Mouse (Mus musculus) stomach, postnatal 0 days (tissue): ENCODE measurements around the gene Sash1. TPM values are rescaled to one million over a fixed set of nuclear protein-coding genes. Genes with fewer than 3 reads are reported as not detected.

Experiments used
- ATAC-seq: fragments of 200-750 bp; cut with Nextera tagmentation; 2 replicates; pipeline ENCODE4 v1.8.0; 2017; ENCODE audit not compliant: low FRiP score, low TSS enrichment
- DNase-seq: peaks from one replicate; pipeline ENCODE4 v3.0.0-alpha.2; 2016; ENCODE audit warnings: low spot score
- H3K27ac ChIP-seq: fragments of 300-500 bp; sonication (generic); replicated peaks from 2 replicates; pipeline ENCODE4 v1.5.1; 2014; ENCODE audit warnings: mild to moderate bottlenecking, control low read depth
- H3K27me3 ChIP-seq: fragments of 300-500 bp; sonication (generic); 2 replicates; pipeline ENCODE4 v1.6.1; 2014; ENCODE audit warnings: low read length; ENCODE audit not compliant: control insufficient read depth, insufficient read depth
- H3K36me3 ChIP-seq: fragments of 300-500 bp; sonication (generic); 2 replicates; pipeline ENCODE4 v1.6.1; 2014; ENCODE audit warnings: low read length, mixed read lengths; ENCODE audit not compliant: control insufficient read depth, insufficient read depth
- H3K4me1 ChIP-seq: fragments of 300-500 bp; sonication (generic); replicated peaks from 2 replicates; pipeline ENCODE4 v1.6.1; 2014; ENCODE audit warnings: antibody characterized with exemption; ENCODE audit not compliant: control insufficient read depth, insufficient read depth
- H3K4me2 ChIP-seq: fragments of 300-500 bp; sonication (generic); replicated peaks from 2 replicates; pipeline ENCODE4 v1.6.1; 2014; ENCODE audit warnings: low read depth, mild to moderate bottlenecking, control low read depth, moderate library complexity
- H3K4me3 ChIP-seq: fragments of 300-500 bp; sonication (generic); 2 replicates; pipeline ENCODE4 v1.5.1; 2014; ENCODE audit warnings: low read depth, low read length, control low read depth
- H3K9ac ChIP-seq: fragments of 300-500 bp; sonication (generic); 2 replicates; pipeline ENCODE4 v1.6.1; 2014; ENCODE audit warnings: mild to moderate bottlenecking, low read length, control low read depth, mixed read lengths
- H3K9me3 ChIP-seq: fragments of 300-500 bp; sonication (generic); 2 replicates; pipeline ENCODE4 v1.6.1; 2016; ENCODE audit warnings: low read length; ENCODE audit not compliant: control insufficient read depth
- CTCF ChIP-seq: IDR thresholded peaks from 2 replicates; pipeline ENCODE4 v1.5.1; 2016; ENCODE audit warnings: antibody characterized with exemption, low read depth, mild to moderate bottlenecking, moderate library complexity
- EP300 ChIP-seq: optimal IDR thresholded peaks from 2 replicates; pipeline ENCODE3; 2016; ENCODE audit warnings: antibody characterized with exemption
- WGBS: fragments of 180-500 bp; shearing (Covaris S2); extraction: QIAGEN DNeasy Blood & Tissue Kit; methylation state at CpG from one replicate; pipeline ENCODE4 v1.1.7; 2014; 5-methylcytosine and 5-hydroxymethylcytosine counted together
- polyA plus RNA-seq: library from polyadenylated mRNA; unstranded; fragments of >200 nt; fragmentation: Nextera tagmentation; extraction: Ambion mirVana; gene quantifications from 2 replicates; pipeline ENCODE4 v1.2.1, GENCODE M21; 2015

Gene Sash1
- polyA plus RNA-seq, 1 experiment from 2014 or later: 3.8 TPM

DNA sequence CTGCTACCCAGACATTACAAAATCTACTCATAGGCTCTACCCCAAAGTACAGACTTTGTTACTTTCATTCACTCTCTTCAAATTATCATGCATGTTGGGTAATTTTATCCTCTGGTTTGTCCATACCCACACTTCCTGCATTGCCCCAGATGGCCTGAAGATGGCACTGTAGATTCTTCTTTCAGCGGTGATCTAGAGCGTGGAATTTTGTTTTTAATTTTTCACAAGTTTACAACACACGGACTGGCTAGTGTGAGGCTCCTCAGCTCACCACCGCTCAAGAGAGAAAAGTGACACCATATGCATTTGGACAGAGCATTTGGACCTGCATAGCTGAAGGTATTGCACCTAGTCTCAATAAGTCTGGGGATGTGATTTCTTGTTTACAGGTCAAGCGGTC is 93.5 kb downstream of the Sash1 start:
- H3K27ac ChIP-seq: no peak overlapping the region
- DNase-seq (peak; percentile 52), ATAC-seq (peak; percentile 52)
- H3K9ac ChIP-seq: no peak overlapping the region
- no peak overlapping the region for H3K4me2 ChIP-seq
- no peaks in the 10 kb centered on the region for H3K27me3 ChIP-seq
- H3K36me3 ChIP-seq: 0 out of 2 replicates have a peak, but pooled peaks cover 3% of the 10 kb centered on the region
- TF ChIP-seq CTCF: peak; percentile 90
- TF ChIP-seq EP300: no peak
- WGBS: 40% methylated on average over 5 of the region's 5 CpGs
- no peak overlapping the region for H3K4me3 ChIP-seq
- no peaks in the 10 kb centered on the region for H3K9me3 ChIP-seq
- no peaks in the 10 kb centered on the region for H3K4me1 ChIP-seq

GRCm38 (mm10) chr10:8789096-8789495 is 96.8 kb downstream of the Sash1 start:
- no peak overlapping the region for H3K27ac ChIP-seq
- no peak overlapping the region for H3K9ac ChIP-seq
- no peak overlapping the region for H3K4me3 ChIP-seq
- 94% methylated on average over 6 of the region's 6 CpGs for WGBS
- TF ChIP-seq CTCF (no peak), EP300 (no peak)
- no peak overlapping the region for H3K4me2 ChIP-seq
- 0 out of 2 replicates have a peak, but pooled peaks cover 3% of the 10 kb centered on the region for H3K36me3 ChIP-seq
- no peaks in the 10 kb centered on the region for H3K27me3 ChIP-seq
- DNase-seq (no peak), ATAC-seq (no peak)
- no peaks in the 10 kb centered on the region for H3K4me1 ChIP-seq
- H3K9me3 ChIP-seq: no peaks in the 10 kb centered on the region

DNA sequence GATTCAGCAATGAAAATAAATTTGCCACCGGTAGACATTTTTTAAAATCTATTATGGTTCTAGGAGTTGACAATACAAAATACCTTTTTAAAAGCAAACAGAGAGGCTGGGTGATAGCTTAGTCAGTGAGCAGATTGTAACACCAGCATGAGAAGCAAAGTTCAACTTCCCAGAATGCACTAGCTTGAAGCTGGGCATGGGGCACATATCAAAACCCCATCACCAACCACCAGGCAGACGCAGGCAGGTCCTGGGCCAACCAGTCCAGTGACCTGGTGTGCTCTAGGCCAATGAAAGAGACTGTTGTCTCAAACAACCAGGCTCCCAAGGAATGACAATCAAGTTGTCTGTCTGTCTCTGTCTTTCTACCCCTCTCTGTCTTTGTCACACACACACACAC is 98.6 kb downstream of the Sash1 start:
- H3K4me3 ChIP-seq: no peak overlapping the region
- no peaks in the 10 kb centered on the region for H3K27me3 ChIP-seq
- 0 out of 2 replicates have a peak, but pooled peaks cover 5% of the 10 kb centered on the region for H3K36me3 ChIP-seq
- ATAC-seq (peak; percentile 78), DNase-seq (no peak)
- no peak overlapping the region for H3K4me2 ChIP-seq
- 47% methylated on average over 2 of the region's 2 CpGs for WGBS
- H3K4me1 ChIP-seq: no peaks in the 10 kb centered on the region
- no peak overlapping the region for H3K9ac ChIP-seq
- H3K9me3 ChIP-seq: no peaks in the 10 kb centered on the region
- H3K27ac ChIP-seq: no peak overlapping the region
- TF ChIP-seq CTCF (no peak), EP300 (no peak)

- 25% methylated on average over 11 of the region's 11 CpGs for WGBS
- Histone ChIP-seq H3K4me3 (no peak overlapping the region), H3K36me3 (0 out of 2 replicates have a peak, but pooled peaks cover 5% of the 10 kb centered on the region), H3K4me1 (no peaks in the 10 kb centered on the region), H3K27me3 (no peaks in the 10 kb centered on the region), H3K9ac (no peak overlapping the region), H3K4me2 (no peak overlapping the region), H3K9me3 (no peaks in the 10 kb centered on the region), H3K27ac (no peak overlapping the region)
- DNase-seq (no peak), ATAC-seq (0 out of 2 replicates have a peak, but pooled peaks have one; percentile 31)
- TF ChIP-seq EP300: no peak
Measured at GRCm38 (mm10) chr10:8785451-8786145, 100.3 kb downstream of the Sash1 start.

- Histone ChIP-seq H3K9ac (no peak overlapping the region), H3K9me3 (no peaks in the 10 kb centered on the region), H3K27ac (no peak overlapping the region), H3K4me3 (no peak overlapping the region), H3K27me3 (no peaks in the 10 kb centered on the region), H3K4me1 (no peaks in the 10 kb centered on the region), H3K4me2 (no peak overlapping the region), H3K36me3 (peaks cover 5% of the 10 kb centered on the region; the same call in 1 of the 2 replicates)
- DNase-seq (no peak), ATAC-seq (no peak)
- WGBS: 66% methylated on average over 10 of the region's 10 CpGs
- TF ChIP-seq EP300 (no peak), CTCF (no peak)
Measured at GRCm38 (mm10) chr10:8781876-8782372, 103.9 kb downstream of the Sash1 start.

DNA sequence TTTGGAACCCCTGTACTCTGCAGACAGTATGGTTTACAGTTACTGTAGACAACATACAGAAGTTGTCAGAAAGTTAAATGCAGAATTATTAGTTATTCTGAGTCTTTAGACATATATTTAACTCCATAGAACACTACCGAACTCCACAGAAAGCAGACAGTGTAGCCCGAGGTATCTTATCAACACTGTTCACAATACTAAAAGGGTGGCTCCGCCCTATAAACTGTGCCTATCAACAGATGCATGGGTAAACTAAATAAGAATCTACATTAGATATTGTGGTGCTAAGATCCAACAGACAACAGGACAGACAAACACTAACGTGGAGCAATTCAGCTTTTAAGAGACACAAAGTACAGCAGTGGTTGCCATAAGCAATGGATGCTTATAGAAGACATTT is 106.0 kb downstream of the Sash1 start:
- DNase-seq: no peak
- TF ChIP-seq CTCF (no peak), EP300 (no peak)
- no peak for ATAC-seq
- 84% methylated on average over 4 of the region's 4 CpGs for WGBS
- Histone ChIP-seq H3K4me1 (no peaks in the 10 kb centered on the region), H3K9ac (no peak overlapping the region), H3K4me3 (no peak overlapping the region), H3K9me3 (no peaks in the 10 kb centered on the region), H3K27me3 (no peaks in the 10 kb centered on the region), H3K36me3 (peaks cover 8% of the 10 kb centered on the region; the same call in 1 of the 2 replicates), H3K27ac (no peak overlapping the region), H3K4me2 (no peak overlapping the region)
